In genomic region chr3:138843641-138844040, GRCm38 (mm10) we compare ENCODE assay signal across 19 mouse cellular contexts.
"Had no signal": no experiment of that assay in that cellular context is flagged by ENCODE, and none has a peak within 500 bp of the region (broad histone marks: within the 10 kb centered on the region; RNA-seq: fewer than 3 reads in every experiment).

No protein-coding gene starts in this region.

- DNase-seq: lung, adult 2 months; midbrain, embryonic 14.5 days; retina, postnatal 1 day; right cerebral cortex, adult 18-20 months; right cerebral cortex, postnatal 25 days; right cerebral cortex, postnatal 4 days; thymus, adult 2 months; thymus, postnatal 25 days; thymus, postnatal 4 days had no signal

- ATAC-seq: liver, embryonic 12.5 days; midbrain, embryonic 16.5 days had no signal

- H3K36me3 ChIP-seq: liver, embryonic 12.5 days; midbrain, embryonic 10.5 days; midbrain, embryonic 12.5 days; neural tube, embryonic 13.5 days; neural tube, embryonic 15.5 days; stomach, embryonic 15.5 days had no signal

- H3K9me3 ChIP-seq: liver, embryonic 12.5 days; midbrain, embryonic 10.5 days; midbrain, embryonic 12.5 days; neural tube, embryonic 13.5 days; neural tube, embryonic 15.5 days; stomach, embryonic 15.5 days had no signal

- H3K4me2 ChIP-seq: liver, embryonic 12.5 days; midbrain, embryonic 12.5 days; neural tube, embryonic 13.5 days; neural tube, embryonic 15.5 days; stomach, embryonic 15.5 days had no signal

- H3K4me1 ChIP-seq: liver, embryonic 12.5 days; stomach, embryonic 15.5 days had no signal

- H3K27ac ChIP-seq: liver, embryonic 12.5 days; liver, embryonic 14.5 days; midbrain, embryonic 10.5 days; midbrain, embryonic 12.5 days; neural tube, embryonic 13.5 days; neural tube, embryonic 15.5 days; stomach, embryonic 15.5 days; stomach, postnatal 0 days had no signal

- H3K9ac ChIP-seq: liver, embryonic 12.5 days; liver, embryonic 14.5 days; midbrain, embryonic 12.5 days; neural tube, embryonic 13.5 days; neural tube, embryonic 15.5 days; stomach, embryonic 15.5 days had no signal

- H3K4me3 ChIP-seq: liver, embryonic 12.5 days; midbrain, embryonic 10.5 days; midbrain, embryonic 12.5 days; myocyte; neural tube, embryonic 13.5 days; neural tube, embryonic 15.5 days; stomach, embryonic 15.5 days had no signal

- H3K27me3 ChIP-seq: liver, embryonic 12.5 days; midbrain, embryonic 12.5 days; neural tube, embryonic 13.5 days; neural tube, embryonic 15.5 days; stomach, embryonic 15.5 days had no signal
